Mouse (Mus musculus): Measurements from ENCODE around the gene Cacna1c.

DNA sequence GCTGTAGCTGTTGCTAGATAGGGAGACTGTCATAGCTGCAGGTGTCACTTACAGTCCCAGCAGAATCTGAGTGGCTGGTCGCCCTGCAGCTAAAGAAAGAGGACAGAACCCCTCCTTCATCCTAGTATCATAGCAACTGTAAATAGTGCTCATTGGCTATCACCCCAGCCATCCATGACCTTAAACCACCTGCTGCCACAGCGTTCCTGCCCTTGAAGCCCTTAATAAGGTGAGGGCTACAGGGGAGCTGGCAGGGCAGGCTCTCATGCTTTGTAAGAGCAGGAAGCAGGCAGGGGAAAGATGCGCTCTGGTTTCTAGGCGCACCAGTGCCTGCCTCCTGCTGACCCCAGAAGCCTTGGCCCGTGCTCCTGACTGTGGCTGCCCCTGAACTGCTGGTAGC lies 299.1 kb downstream of the Cacna1c start:
- TF ChIP-seq POLR2A (IDR thresholded peaks at IDR 0.05; ENCODE audit: borderline replicate concordance, low read depth, low read length) (no peak), CTCF (IDR thresholded peaks at IDR 0.05; ENCODE audit: low read depth, low read length) (no peak)
